Mouse (Mus musculus): Measurements from ENCODE around the gene Dpf2. TPM values are rescaled to one million over a fixed set of nuclear protein-coding genes. Genes with fewer than 3 reads are reported as not detected.

The Dpf2 gene
- polyA plus RNA-seq (2012; rRNA removed) = 179 and 199 TPM in 2 replicates
- polyA plus RNA-seq (2014; fragmentation: Nextera tagmentation; extraction: Ambion mirVana) = 143 and 147 TPM in 2 replicates

- ATAC-seq (ENCODE audit: low FRiP score, low read depth) = no peak; the same call in 1 of the 2 replicates
- Histone ChIP-seq H3K9ac (ENCODE audit: low read depth, low read length, severe bottlenecking) (peak within 1 kb of the TSS; percentile 95), H3K27ac (replicated peaks; ENCODE audit: low read depth, low read length) (peak within 1 kb of the TSS; percentile 84), H3K9me3 (ENCODE audit: control insufficient read depth, low read length) (no peaks in the 10 kb centered on the region), H3K4me3 (replicated peaks; ENCODE audit: low read length) (peak within 1 kb of the TSS; percentile 98), H3K36me3 (ENCODE audit: control insufficient read depth, insufficient read depth, low read length) (peaks cover 8% of the 10 kb centered on the region), H3K4me1 (ENCODE audit: control insufficient read depth, insufficient read depth, low read length) (peaks cover 19% of the 10 kb centered on the region), H3K27me3 (ENCODE audit: control insufficient read depth, insufficient read depth, low read length) (no peaks in the 10 kb centered on the region), H3K4me2 (replicated peaks; ENCODE audit: low read depth, low read length, severe bottlenecking) (peak within 1 kb of the TSS; percentile 75)
- WGBS = 21% methylated on average over 13 of the region's 13 CpGs
- no peak for DNase-seq (ENCODE audit: low spot score)
- no peak for TF ChIP-seq POLR2A (IDR thresholded peaks at IDR 0.05; ENCODE audit: borderline replicate concordance, extremely low read depth, insufficient read depth, insufficient read length)
These were observed at the start of gene Dpf2 for GRCm38 (mm10) chr19:5913007-5913719. Dpf2 (minus strand) TSS chr19:5913010.

DNA sequence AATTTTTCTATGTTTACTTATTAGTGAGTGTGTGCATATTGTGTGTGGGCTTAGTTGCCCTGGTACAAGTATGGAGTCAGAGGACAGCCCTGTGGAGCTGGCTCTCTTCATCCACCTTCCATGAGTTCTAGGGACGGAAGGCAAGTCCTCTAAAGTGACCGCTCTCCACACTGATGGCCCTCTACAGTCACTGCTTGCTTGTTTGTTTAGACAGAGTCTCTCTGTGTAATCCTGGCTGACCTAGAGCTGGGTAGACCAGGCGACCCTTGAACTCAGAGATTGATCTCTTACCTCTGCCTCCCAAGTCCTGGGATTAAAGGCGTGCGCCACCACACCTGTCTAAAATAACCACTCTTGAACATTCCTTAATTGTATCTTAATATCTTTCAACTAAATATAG lies 44.6 kb upstream of the Dpf2 start:
- TF ChIP-seq POLR2A (IDR thresholded peaks at IDR 0.05; ENCODE audit: borderline replicate concordance, extremely low read depth, insufficient read depth, insufficient read length) = no peak
- Histone ChIP-seq H3K4me1 (ENCODE audit: control insufficient read depth, insufficient read depth, low read length) (peaks cover under 1% of the 10 kb centered on the region; the same call in 1 of the 2 replicates), H3K9ac (ENCODE audit: low read depth, low read length, severe bottlenecking) (no peak overlapping the region), H3K9me3 (ENCODE audit: control insufficient read depth, low read length) (no peaks in the 10 kb centered on the region), H3K4me3 (replicated peaks; ENCODE audit: low read length) (no peak overlapping the region), H3K27ac (replicated peaks; ENCODE audit: low read depth, low read length) (no peak overlapping the region), H3K27me3 (ENCODE audit: control insufficient read depth, insufficient read depth, low read length) (no peaks in the 10 kb centered on the region), H3K36me3 (ENCODE audit: control insufficient read depth, insufficient read depth, low read length) (peaks cover 66% of the 10 kb centered on the region), H3K4me2 (replicated peaks; ENCODE audit: low read depth, low read length, severe bottlenecking) (no peak overlapping the region)
- no peak for ATAC-seq (ENCODE audit: low FRiP score, low read depth)
- no peak for DNase-seq (ENCODE audit: low spot score)
- 88% methylated on average over 5 of the region's 5 CpGs for WGBS

- Histone ChIP-seq H3K9ac (ENCODE audit: low read depth, low read length, severe bottlenecking) (no peak overlapping the region), H3K27ac (replicated peaks; ENCODE audit: low read depth, low read length) (no peak overlapping the region), H3K4me3 (replicated peaks; ENCODE audit: low read length) (no peak overlapping the region), H3K9me3 (ENCODE audit: control insufficient read depth, low read length) (no peaks in the 10 kb centered on the region), H3K4me2 (replicated peaks; ENCODE audit: low read depth, low read length, severe bottlenecking) (no peak overlapping the region), H3K36me3 (ENCODE audit: control insufficient read depth, insufficient read depth, low read length) (peaks cover 72% of the 10 kb centered on the region), H3K27me3 (ENCODE audit: control insufficient read depth, insufficient read depth, low read length) (no peaks in the 10 kb centered on the region), H3K4me1 (ENCODE audit: control insufficient read depth, insufficient read depth, low read length) (no peaks in the 10 kb centered on the region)
- WGBS = 32% methylated on average over 3 of the region's 3 CpGs
- no peak for TF ChIP-seq POLR2A (IDR thresholded peaks at IDR 0.05; ENCODE audit: borderline replicate concordance, extremely low read depth, insufficient read depth, insufficient read length)
- peak; percentile 75; the same call in 1 of the 2 replicates for ATAC-seq (ENCODE audit: low FRiP score, low read depth)
- DNase-seq (ENCODE audit: low spot score) = peak; percentile 90
These were observed 43.9 kb upstream of the Dpf2 start for GRCm38 (mm10) chr19:5956685-5957084.

GRCm38 (mm10) chr19:5955704-5956670 lies 43.2 kb upstream of the Dpf2 start:
- Histone ChIP-seq H3K9ac (ENCODE audit: low read depth, low read length, severe bottlenecking) (no peak overlapping the region), H3K27me3 (ENCODE audit: control insufficient read depth, insufficient read depth, low read length) (no peaks in the 10 kb centered on the region), H3K27ac (replicated peaks; ENCODE audit: low read depth, low read length) (0 out of 2 replicates have a peak overlapping the region, but pooled peaks have one; percentile 5), H3K4me2 (replicated peaks; ENCODE audit: low read depth, low read length, severe bottlenecking) (no peak overlapping the region), H3K9me3 (ENCODE audit: control insufficient read depth, low read length) (no peaks in the 10 kb centered on the region), H3K4me3 (replicated peaks; ENCODE audit: low read length) (no peak overlapping the region), H3K4me1 (ENCODE audit: control insufficient read depth, insufficient read depth, low read length) (no peaks in the 10 kb centered on the region), H3K36me3 (ENCODE audit: control insufficient read depth, insufficient read depth, low read length) (peaks cover 78% of the 10 kb centered on the region)
- TF ChIP-seq POLR2A (IDR thresholded peaks at IDR 0.05; ENCODE audit: borderline replicate concordance, extremely low read depth, insufficient read depth, insufficient read length) = no peak
- 74% methylated on average over 28 of the region's 28 CpGs for WGBS
- peak; percentile 29; the same call in 1 of the 2 replicates for ATAC-seq (ENCODE audit: low FRiP score, low read depth)
- peak; percentile 40 for DNase-seq (ENCODE audit: low spot score)

GRCm38 (mm10) chr19:5954936-5955335 lies 42.1 kb upstream of the Dpf2 start:
- 90% methylated on average over 10 of the region's 10 CpGs for WGBS
- TF ChIP-seq POLR2A (IDR thresholded peaks at IDR 0.05; ENCODE audit: borderline replicate concordance, extremely low read depth, insufficient read depth, insufficient read length) = no peak
- Histone ChIP-seq H3K27me3 (ENCODE audit: control insufficient read depth, insufficient read depth, low read length) (no peaks in the 10 kb centered on the region), H3K4me1 (ENCODE audit: control insufficient read depth, insufficient read depth, low read length) (no peaks in the 10 kb centered on the region), H3K27ac (replicated peaks; ENCODE audit: low read depth, low read length) (no peak overlapping the region), H3K36me3 (ENCODE audit: control insufficient read depth, insufficient read depth, low read length) (peaks cover 78% of the 10 kb centered on the region), H3K9me3 (ENCODE audit: control insufficient read depth, low read length) (no peaks in the 10 kb centered on the region), H3K4me3 (replicated peaks; ENCODE audit: low read length) (no peak overlapping the region), H3K9ac (ENCODE audit: low read depth, low read length, severe bottlenecking) (no peak overlapping the region), H3K4me2 (replicated peaks; ENCODE audit: low read depth, low read length, severe bottlenecking) (no peak overlapping the region)
- DNase-seq (ENCODE audit: low spot score) = no peak
- ATAC-seq (ENCODE audit: low FRiP score, low read depth) = no peak

Data from limb, embryonic 14.5 days (tissue).